In genomic region chr5:100159638-100159973, GRCm38 (mm10) we compare ENCODE assay signal across 8 mouse cellular contexts. TPM values are rescaled to one million over a fixed set of nuclear protein-coding genes. Genes with fewer than 3 reads are reported as not detected.
A peak's percentile ranks its signal among the peaks of the same experiment; 100 is the strongest.
DNase-seq lines count a peak whose midpoint lies in the region; ATAC-seq lines count a peak whose summit lies in the region.

Gene Tmem150c, minus strand, starts transcription at chr5:100159808.

- peak within 1 kb of the TSS; percentile 73 for H3K4me3 ChIP-seq in lung, embryonic 16.5 days (ENCODE audit: low read length)
- peak within 1 kb of the TSS; percentile 70 for H3K4me3 ChIP-seq in midbrain, embryonic 13.5 days (replicated peaks)

- H3K27ac ChIP-seq in lung, embryonic 16.5 days (ENCODE audit: low read length): no peak within 1 kb of the TSS
- peak within 1 kb of the TSS; percentile 57 for H3K27ac ChIP-seq in midbrain, embryonic 13.5 days

- peaks cover 14% of the 10 kb centered on the region for H3K27me3 ChIP-seq in lung, embryonic 16.5 days (ENCODE audit: control insufficient read depth, insufficient read depth, low read depth, low read length)
- H3K27me3 ChIP-seq in midbrain, embryonic 13.5 days: peaks cover 23% of the 10 kb centered on the region; the same call in 1 of the 2 replicates

- ATAC-seq in cerebellum, adult (ENCODE audit: insufficient number of reproducible peaks, low FRiP score, low TSS enrichment): peak; percentile 29; the same call in 1 of the 2 replicates
- no peak for ATAC-seq in lung, embryonic 16.5 days (ENCODE audit: low read depth)
- peak; percentile 51 for ATAC-seq in midbrain, embryonic 13.5 days

- no peaks in the 10 kb centered on the region for H3K36me3 ChIP-seq in lung, embryonic 16.5 days (ENCODE audit: control insufficient read depth, insufficient read depth, low read length)
- no peaks in the 10 kb centered on the region for H3K36me3 ChIP-seq in midbrain, embryonic 13.5 days

- peaks cover 3% of the 10 kb centered on the region for H3K4me1 ChIP-seq in lung, embryonic 16.5 days (replicated peaks; ENCODE audit: control insufficient read depth, insufficient read depth, low read length)
- peaks cover 9% of the 10 kb centered on the region; the same call in 1 of the 2 replicates for H3K4me1 ChIP-seq in midbrain, embryonic 13.5 days (replicated peaks)

- H3K9ac ChIP-seq in lung, embryonic 16.5 days (ENCODE audit: low read length): peak within 1 kb of the TSS; percentile 75
- peak within 1 kb of the TSS; percentile 84 for H3K9ac ChIP-seq in midbrain, embryonic 13.5 days (replicated peaks)

- 14% methylated on average over 6 of the region's 6 CpGs for WGBS in lung, embryonic 16.5 days
- 6% methylated on average over 6 of the region's 6 CpGs for WGBS in midbrain, embryonic 13.5 days

- peak within 1 kb of the TSS; percentile 99 for H3K4me2 ChIP-seq in lung, embryonic 16.5 days (ENCODE audit: low read depth, low read length)
- H3K4me2 ChIP-seq in midbrain, embryonic 13.5 days (replicated peaks): peak within 1 kb of the TSS; percentile 93

- H3K9me3 ChIP-seq in lung, embryonic 16.5 days (ENCODE audit: control insufficient read depth, low read length): no peaks in the 10 kb centered on the region
- no peaks in the 10 kb centered on the region for H3K9me3 ChIP-seq in midbrain, embryonic 13.5 days

- DNase-seq in cerebellum, adult 9-10 months: no peak
- no peak for DNase-seq in lung, postnatal 25 days (ENCODE audit: low spot score)
- DNase-seq in layer of hippocampus, postnatal 10 days (ENCODE audit: low spot score in 2 of 2): no peak
- no peak for DNase-seq in yolk sac, embryonic 10.5 days (ENCODE audit: low spot score)
- DNase-seq in kidney, adult 18-20 months: no peak

RNA-seq across cellular contexts. Expression of gene Tmem150c, which starts in this region (rescaled TPM):
- polyA plus RNA-seq in lung, embryonic 16.5 days (2015; fragmentation: Nextera tagmentation; extraction: Ambion mirVana): 9.4 and 10.1 TPM in 2 replicates
- 10 to 100 TPM; 69.3 to 71.6 TPM for total RNA-seq in layer of hippocampus, postnatal 10 days (2021)
- polyA plus RNA-seq in midbrain, embryonic 13.5 days (2015; fragmentation: Nextera tagmentation; extraction: Ambion mirVana): 17.7 and 22.1 TPM in 2 replicates
